Mouse (Mus musculus) limb, embryonic 11.5 days (tissue): Measurements from ENCODE around the gene Lrrc8b. TPM values are rescaled to one million over a fixed set of nuclear protein-coding genes. Genes with fewer than 3 reads are reported as not detected.

Experiments
- ATAC-seq: fragments of 200-750 bp; cut with Nextera tagmentation; 2 replicates; pipeline ENCODE4 v1.8.0; 2017; ENCODE audit warnings: low read depth; ENCODE audit not compliant: insufficient number of reproducible peaks, low FRiP score, low TSS enrichment
- DNase-seq: peaks from one replicate; pipeline ENCODE4 v3.0.0-alpha.2; 2015; ENCODE audit warnings: low spot score
- H3K27ac ChIP-seq: fragments of 300-500 bp; sonication (generic); replicated peaks from 2 replicates; pipeline ENCODE4 v1.5.1; 2014; ENCODE audit warnings: low read depth, mild to moderate bottlenecking, low read length
- H3K27me3 ChIP-seq: fragments of 300-500 bp; sonication (generic); 2 replicates; pipeline ENCODE4 v1.6.1; 2014; ENCODE audit warnings: mild to moderate bottlenecking, low read length, mixed read lengths; ENCODE audit not compliant: control insufficient read depth, insufficient read depth
- H3K36me3 ChIP-seq: fragments of 300-500 bp; sonication (generic); 2 replicates; pipeline ENCODE4 v1.6.1; 2014; ENCODE audit warnings: mild to moderate bottlenecking, low read length, moderate library complexity, mixed read lengths; ENCODE audit not compliant: control insufficient read depth, insufficient read depth
- H3K4me1 ChIP-seq: fragments of 300-500 bp; sonication (generic); 2 replicates; pipeline ENCODE4 v1.6.1; 2014; ENCODE audit warnings: low read length, mixed read lengths; ENCODE audit not compliant: control insufficient read depth, insufficient read depth
- H3K4me2 ChIP-seq: fragments of 300-500 bp; sonication (generic); 2 replicates; pipeline ENCODE4 v1.6.1; 2014; ENCODE audit warnings: low read depth, mild to moderate bottlenecking, moderate library complexity; ENCODE audit not compliant: severe bottlenecking
- H3K4me3 ChIP-seq: fragments of 300-500 bp; sonication (generic); 2 replicates; pipeline ENCODE4 v1.5.1; 2014; ENCODE audit warnings: low read depth, low read length
- H3K9ac ChIP-seq: fragments of 300-500 bp; sonication (generic); 2 replicates; pipeline ENCODE4 v1.6.1; 2014; ENCODE audit warnings: mild to moderate bottlenecking, low read length
- H3K9me3 ChIP-seq: fragments of 300-500 bp; sonication (generic); 2 replicates; pipeline ENCODE4 v1.6.1; 2016; ENCODE audit warnings: low read length; ENCODE audit not compliant: control insufficient read depth
- WGBS: fragments of 180-500 bp; shearing (Covaris S2); extraction: QIAGEN DNeasy Blood & Tissue Kit; methylation state at CpG from one replicate; pipeline ENCODE4 v1.1.7; 2014; 5-methylcytosine and 5-hydroxymethylcytosine counted together
- polyA plus RNA-seq: library from polyadenylated mRNA; unstranded; fragments of >200 nt; fragmentation: Nextera tagmentation; extraction: Ambion mirVana; gene quantifications from 2 replicates; pipeline ENCODE4 v1.2.1, GENCODE M21; 2014

The Lrrc8b gene
- polyA plus RNA-seq, 1 experiment from 2014 or later: 6.2 TPM

GRCm38 (mm10) chr5:105430148-105430547 is 14.6 kb downstream of the Lrrc8b start:
- no peaks in the 10 kb centered on the region for H3K36me3 ChIP-seq
- WGBS: 90% methylated on average over 8 of the region's 8 CpGs
- no peak overlapping the region for H3K4me3 ChIP-seq
- H3K9ac ChIP-seq: no peak overlapping the region
- no peak overlapping the region for H3K4me2 ChIP-seq
- no peak overlapping the region for H3K27ac ChIP-seq
- H3K4me1 ChIP-seq: no peaks in the 10 kb centered on the region
- ATAC-seq (no peak), DNase-seq (no peak)
- no peaks in the 10 kb centered on the region for H3K27me3 ChIP-seq
- no peaks in the 10 kb centered on the region for H3K9me3 ChIP-seq

GRCm38 (mm10) chr5:105439608-105440007 is 24.0 kb downstream of the Lrrc8b start:
- DNase-seq (no peak), ATAC-seq (no peak)
- no peak overlapping the region for H3K4me2 ChIP-seq
- no peaks in the 10 kb centered on the region for H3K36me3 ChIP-seq
- no peaks in the 10 kb centered on the region for H3K9me3 ChIP-seq
- H3K4me1 ChIP-seq: no peaks in the 10 kb centered on the region
- H3K9ac ChIP-seq: no peak overlapping the region
- WGBS: 81% methylated on average over 5 of the region's 5 CpGs
- no peak overlapping the region for H3K4me3 ChIP-seq
- no peaks in the 10 kb centered on the region for H3K27me3 ChIP-seq
- H3K27ac ChIP-seq: no peak overlapping the region

DNA sequence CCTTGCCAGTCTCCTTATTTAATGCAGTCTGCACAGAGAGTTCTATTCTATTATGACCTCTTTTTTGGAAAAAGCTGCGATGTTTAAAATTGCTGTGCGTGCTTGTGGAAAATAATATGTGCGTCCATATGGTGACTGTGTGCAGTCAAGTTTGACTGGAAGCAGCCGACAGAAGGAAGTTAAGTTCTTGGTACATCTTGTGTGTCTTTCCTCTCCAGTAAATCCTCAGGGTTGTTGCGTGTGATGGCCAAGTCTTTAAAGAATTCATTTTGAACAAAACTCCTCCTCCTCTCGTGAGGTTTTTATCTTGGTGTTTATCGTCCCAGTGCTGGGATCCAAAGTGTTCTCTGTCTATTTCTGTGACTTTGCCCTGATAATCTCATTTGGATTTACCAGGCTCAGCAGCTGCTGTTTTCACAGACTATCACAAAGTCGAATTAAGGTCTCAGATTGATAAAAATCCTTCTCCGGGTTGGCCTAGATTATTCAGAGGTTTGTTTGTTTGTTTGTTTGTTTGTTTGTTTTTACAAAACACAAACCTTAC is 25.5 kb downstream of the Lrrc8b start:
- Histone ChIP-seq H3K4me2 (no peak overlapping the region), H3K4me1 (no peaks in the 10 kb centered on the region), H3K9ac (no peak overlapping the region), H3K27ac (no peak overlapping the region), H3K4me3 (no peak overlapping the region), H3K27me3 (no peaks in the 10 kb centered on the region), H3K9me3 (no peaks in the 10 kb centered on the region), H3K36me3 (no peaks in the 10 kb centered on the region)
- ATAC-seq (no peak), DNase-seq (no peak)
- WGBS: 90% methylated on average over 9 of the region's 9 CpGs

GRCm38 (mm10) chr5:105442212-105443000 is 26.8 kb downstream of the Lrrc8b start:
- Histone ChIP-seq H3K4me2 (no peak overlapping the region), H3K27me3 (no peaks in the 10 kb centered on the region), H3K27ac (no peak overlapping the region), H3K9ac (no peak overlapping the region), H3K36me3 (no peaks in the 10 kb centered on the region), H3K4me3 (no peak overlapping the region), H3K9me3 (no peaks in the 10 kb centered on the region), H3K4me1 (no peaks in the 10 kb centered on the region)
- ATAC-seq (no peak), DNase-seq (no peak)
- WGBS: 84% methylated on average over 5 of the region's 5 CpGs

DNA sequence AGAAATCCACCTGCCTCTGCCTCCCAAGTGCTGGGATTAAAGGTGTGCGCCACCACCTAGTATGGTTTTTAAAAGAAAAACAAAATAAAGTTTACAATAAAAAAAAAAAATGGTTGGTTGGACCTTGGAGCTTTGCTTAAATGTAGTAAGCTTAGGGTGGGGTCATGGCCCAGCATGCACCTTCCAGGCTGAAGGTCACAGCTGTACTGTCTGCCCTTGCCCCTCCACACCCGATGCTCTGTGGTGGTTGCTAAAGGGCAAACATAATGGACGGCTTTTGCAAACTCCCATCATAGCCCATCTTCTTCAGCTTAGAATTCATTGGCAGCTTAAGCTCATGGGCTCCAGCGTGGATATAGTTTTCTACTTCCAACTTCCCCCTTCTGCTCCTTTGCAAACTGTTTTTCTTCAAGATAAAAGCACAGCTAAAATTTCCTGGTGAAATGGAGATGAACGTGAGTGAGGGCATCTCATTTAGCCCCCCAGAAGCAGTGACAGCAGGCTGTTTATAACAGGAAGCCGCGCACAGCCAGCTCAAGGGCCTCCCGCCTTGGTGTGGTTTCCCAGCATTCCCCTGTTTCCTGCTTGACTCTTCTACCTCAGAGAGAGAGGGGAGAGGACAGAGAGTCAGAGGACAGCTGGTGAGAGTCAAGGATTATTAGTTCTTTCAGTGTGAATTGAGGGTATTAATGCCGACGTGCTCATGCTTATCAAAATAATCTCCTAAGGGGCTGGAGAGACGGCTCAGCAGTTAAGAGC is 27.7 kb downstream of the Lrrc8b start:
- ATAC-seq: no peak
- H3K27ac ChIP-seq: no peak overlapping the region

GRCm38 (mm10) chr5:105445686-105446085 is 30.1 kb downstream of the Lrrc8b start:
- 80% methylated on average over 6 of the region's 6 CpGs for WGBS
- Histone ChIP-seq H3K36me3 (no peaks in the 10 kb centered on the region), H3K27me3 (no peaks in the 10 kb centered on the region), H3K27ac (no peak overlapping the region), H3K4me1 (no peaks in the 10 kb centered on the region), H3K4me2 (no peak overlapping the region), H3K9me3 (no peaks in the 10 kb centered on the region), H3K9ac (no peak overlapping the region), H3K4me3 (no peak overlapping the region)
- DNase-seq: no peak
- ATAC-seq: no peak

More for the DNA sequence above, 27.7 kb downstream of the Lrrc8b start:
- H3K9me3 ChIP-seq: no peaks in the 10 kb centered on the region
- no peaks in the 10 kb centered on the region for H3K27me3 ChIP-seq
- H3K36me3 ChIP-seq: no peaks in the 10 kb centered on the region
- no peak overlapping the region for H3K4me3 ChIP-seq
- no peak overlapping the region for H3K4me2 ChIP-seq
- DNase-seq: no peak
- no peak overlapping the region for H3K9ac ChIP-seq
- 75% methylated on average over 11 of the region's 11 CpGs for WGBS
- no peaks in the 10 kb centered on the region for H3K4me1 ChIP-seq

DNA sequence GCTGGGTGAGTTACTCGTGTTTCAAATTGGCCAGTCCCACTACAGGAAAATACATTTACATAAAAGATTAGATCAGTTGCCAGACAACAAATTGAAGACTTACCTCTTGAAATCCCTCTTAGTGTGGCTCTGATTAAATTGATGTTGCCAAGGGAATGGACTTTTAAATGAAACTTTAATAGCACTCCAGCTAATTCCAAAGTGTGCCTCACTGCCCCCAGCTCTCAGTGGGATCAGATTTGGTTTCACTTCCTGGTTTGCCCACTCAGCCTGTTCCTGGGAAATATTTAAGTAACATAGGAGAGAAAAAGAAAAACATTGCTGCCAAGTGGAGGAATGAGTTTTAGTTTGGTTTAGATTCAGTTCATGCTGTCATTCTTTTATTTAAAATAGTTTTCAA is 38.5 kb downstream of the Lrrc8b start:
- no peak overlapping the region for H3K9ac ChIP-seq

DNA sequence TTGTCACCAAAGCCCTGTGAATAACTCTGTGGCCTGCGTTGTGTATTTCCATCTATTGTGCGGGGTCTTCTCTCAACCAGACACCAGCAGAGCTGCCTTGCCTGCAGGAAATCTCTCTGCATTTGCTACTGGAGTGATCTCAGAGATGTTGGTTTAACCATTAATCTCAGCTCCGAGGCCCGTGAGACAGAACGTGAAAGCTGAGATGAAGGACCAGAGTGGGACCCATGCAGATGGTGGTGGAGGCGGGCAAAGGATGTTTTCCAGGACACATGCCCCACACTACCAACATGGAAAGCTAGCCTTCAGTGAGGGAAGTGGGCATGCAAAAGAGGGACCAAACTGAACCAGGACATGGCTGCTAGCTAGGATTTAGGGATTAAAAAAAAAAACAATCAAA is 43.5 kb downstream of the Lrrc8b start:
- H3K4me1 ChIP-seq: no peaks in the 10 kb centered on the region
- H3K27ac ChIP-seq: no peak overlapping the region
- H3K9ac ChIP-seq: no peak overlapping the region
- no peaks in the 10 kb centered on the region for H3K27me3 ChIP-seq
- DNase-seq (no peak), ATAC-seq (no peak)
- no peaks in the 10 kb centered on the region for H3K9me3 ChIP-seq
- no peak overlapping the region for H3K4me3 ChIP-seq
- H3K36me3 ChIP-seq: no peaks in the 10 kb centered on the region
- no peak overlapping the region for H3K4me2 ChIP-seq
- WGBS: 84% methylated on average over 6 of the region's 6 CpGs

More for the DNA sequence above, 38.5 kb downstream of the Lrrc8b start:
- Histone ChIP-seq H3K36me3 (no peaks in the 10 kb centered on the region), H3K4me3 (no peak overlapping the region), H3K4me1 (no peaks in the 10 kb centered on the region), H3K4me2 (no peak overlapping the region), H3K27ac (no peak overlapping the region), H3K9me3 (no peaks in the 10 kb centered on the region), H3K27me3 (no peaks in the 10 kb centered on the region)
- no peak for ATAC-seq
- WGBS: 35% methylated on average over 1 of the region's 1 CpGs
- DNase-seq: no peak
